Mouse (Mus musculus) E14TG2a.4 (cell line): ENCODE measurements around the gene Osbpl8.

ENCODE experiments used
- H3K27me3 ChIP-seq: 2 replicates; pipeline ENCODE4 v1.6.1; 2014; ENCODE audit warnings: low read length, control low read depth; ENCODE audit not compliant: insufficient read depth
- H3K36me3 ChIP-seq: 2 replicates; pipeline ENCODE4 v1.6.1; 2014; ENCODE audit warnings: low read length, control low read depth; ENCODE audit not compliant: insufficient read depth
- H3K4me1 ChIP-seq: replicated peaks from 2 replicates; pipeline ENCODE4 v1.6.1; 2014; ENCODE audit warnings: low read depth, low read length, control low read depth
- H3K4me3 ChIP-seq: replicated peaks from 2 replicates; pipeline ENCODE4 v1.5.1; 2014; ENCODE audit warnings: mild to moderate bottlenecking, low read length
- H3K9me3 ChIP-seq: 2 replicates; pipeline ENCODE4 v1.6.1; 2014; ENCODE audit warnings: low read length, control low read depth
- CTCF ChIP-seq: conservative IDR thresholded peaks from 2 replicates; pipeline ENCODE4 v1.5.1; 2014; ENCODE audit warnings: low read length
- NANOG ChIP-seq: IDR thresholded peaks from 2 replicates; pipeline ENCODE4 v1.6.1; 2014; ENCODE audit warnings: borderline replicate concordance, low read length, mixed read lengths
- POU5F1 ChIP-seq: IDR thresholded peaks from 2 replicates; pipeline ENCODE4 v1.6.1; 2014; ENCODE audit warnings: low read length, borderline replicate concordance

Gene Osbpl8

DNA sequence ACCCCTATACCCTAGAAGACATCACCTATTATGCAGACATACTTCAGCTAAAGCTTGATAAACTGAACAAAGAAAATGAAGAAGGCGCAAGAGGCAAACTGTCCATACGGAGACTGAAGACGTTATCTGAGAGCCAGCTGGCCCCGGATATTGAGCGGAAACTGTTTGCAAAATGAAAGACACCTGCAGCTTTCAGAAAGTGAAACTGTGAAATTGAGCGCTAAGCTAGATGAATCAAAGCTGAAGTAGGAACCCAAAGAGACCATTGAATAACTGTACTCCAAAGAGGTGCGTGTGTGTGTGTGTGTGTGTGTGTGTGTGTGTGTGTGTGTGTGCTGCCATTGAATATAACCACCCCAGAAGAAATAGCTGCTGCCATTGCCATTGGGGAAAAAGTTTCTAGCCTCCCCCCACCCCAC, 7.3 kb upstream of the Osbpl8 start:
- TF ChIP-seq NANOG = no peak
- no peak for TF ChIP-seq POU5F1
- no peak for TF ChIP-seq CTCF
- H3K36me3 ChIP-seq = no peaks in the 10 kb centered on the region
- peaks cover 24% of the 10 kb centered on the region for H3K27me3 ChIP-seq
- no peaks in the 10 kb centered on the region for H3K9me3 ChIP-seq
- H3K4me3 ChIP-seq = no peak overlapping the region
- H3K4me1 ChIP-seq = peaks cover 8% of the 10 kb centered on the region; the same call in 1 of the 2 replicates

DNA sequence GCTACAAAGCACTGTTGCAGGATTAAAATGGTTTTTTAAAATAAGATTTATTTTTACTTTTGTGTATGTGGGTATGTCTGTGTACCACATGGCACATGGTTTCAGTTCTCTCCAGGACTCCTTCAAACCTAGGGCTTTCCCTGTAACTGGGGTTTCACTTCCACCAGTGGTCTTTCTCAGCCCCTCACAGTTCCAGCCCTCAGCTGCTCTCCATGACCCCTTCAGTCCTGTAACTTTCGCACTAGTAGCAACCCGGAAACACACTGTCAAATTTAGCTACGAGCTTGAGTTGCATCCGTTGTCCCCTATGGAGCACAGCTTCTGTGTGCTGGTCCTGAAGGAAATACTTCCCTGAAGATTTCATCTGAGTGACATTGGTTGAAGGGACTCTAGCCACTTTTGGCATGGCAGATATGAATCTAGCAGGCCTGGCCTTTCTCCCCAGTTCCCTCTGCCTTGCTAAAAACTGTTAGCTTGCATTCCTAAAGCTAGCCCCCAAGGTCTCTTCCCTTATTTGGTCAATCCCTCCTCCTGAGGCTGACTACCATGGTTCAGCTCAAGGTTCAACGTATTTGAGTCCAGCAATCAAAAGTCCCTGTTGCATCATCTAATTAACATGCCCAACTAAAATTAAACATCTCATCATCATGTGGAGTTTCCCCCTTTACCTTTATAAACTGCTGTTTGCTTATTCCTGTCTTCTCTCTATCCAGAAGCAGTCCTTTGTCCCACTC, 4.6 kb upstream of the Osbpl8 start:
- H3K4me1 ChIP-seq = peaks cover 17% of the 10 kb centered on the region
- H3K27me3 ChIP-seq = peaks cover 18% of the 10 kb centered on the region
- no peak overlapping the region for H3K4me3 ChIP-seq
- H3K36me3 ChIP-seq = no peaks in the 10 kb centered on the region
- TF ChIP-seq CTCF = no peak
- TF ChIP-seq POU5F1 = no peak
- no peak for TF ChIP-seq NANOG
- H3K9me3 ChIP-seq = no peaks in the 10 kb centered on the region

DNA sequence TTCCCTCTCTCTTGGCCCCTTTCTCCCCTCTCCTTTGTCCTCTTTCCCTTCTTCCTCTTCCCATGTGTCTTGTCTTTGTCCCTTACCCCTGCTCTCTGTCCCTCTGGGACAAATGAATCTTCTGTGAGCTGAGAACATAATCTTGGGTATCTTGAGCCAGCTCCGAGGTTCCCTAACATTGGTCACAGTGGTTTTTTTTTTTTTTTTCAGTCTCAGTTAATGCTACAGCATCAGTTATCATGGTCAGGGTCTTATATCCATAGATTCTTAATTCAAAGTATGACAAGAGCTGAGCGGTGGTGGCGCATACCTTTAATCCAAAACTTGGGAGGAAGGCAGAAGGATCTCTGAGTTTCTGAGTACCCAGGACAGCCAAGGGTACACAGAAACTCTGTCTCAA, 4.0 kb upstream of the Osbpl8 start:
- TF ChIP-seq NANOG (no peak), CTCF (no peak), POU5F1 (no peak)
- H3K4me1 ChIP-seq = peaks cover 17% of the 10 kb centered on the region
- no peaks in the 10 kb centered on the region for H3K36me3 ChIP-seq
- H3K9me3 ChIP-seq = no peaks in the 10 kb centered on the region
- no peak overlapping the region for H3K4me3 ChIP-seq
- H3K27me3 ChIP-seq = peaks cover 15% of the 10 kb centered on the region

DNA sequence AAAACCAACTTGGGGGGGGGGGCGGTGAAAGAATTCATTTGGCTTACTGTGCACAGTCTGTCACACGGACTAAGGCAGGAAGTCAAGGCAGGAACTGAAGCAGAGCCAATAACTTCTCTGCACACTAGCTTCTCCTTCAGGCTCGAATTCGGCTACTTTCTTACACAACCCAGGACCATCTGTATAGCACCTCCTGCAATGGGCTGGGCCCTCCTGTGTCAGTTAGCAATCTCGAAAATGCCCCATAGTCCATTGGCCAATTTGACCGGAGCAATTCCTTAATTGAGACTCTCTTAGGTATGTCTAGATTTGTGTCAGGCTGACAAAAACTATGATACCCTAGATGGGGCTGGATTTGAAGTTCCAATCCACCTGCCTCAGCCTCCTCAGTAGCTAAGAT, 3.2 kb upstream of the Osbpl8 start:
- Histone ChIP-seq H3K36me3 (no peaks in the 10 kb centered on the region), H3K27me3 (peaks cover 12% of the 10 kb centered on the region), H3K4me3 (no peak overlapping the region), H3K4me1 (peaks cover 22% of the 10 kb centered on the region), H3K9me3 (no peaks in the 10 kb centered on the region)
- TF ChIP-seq NANOG (no peak), POU5F1 (no peak), CTCF (no peak)

DNA sequence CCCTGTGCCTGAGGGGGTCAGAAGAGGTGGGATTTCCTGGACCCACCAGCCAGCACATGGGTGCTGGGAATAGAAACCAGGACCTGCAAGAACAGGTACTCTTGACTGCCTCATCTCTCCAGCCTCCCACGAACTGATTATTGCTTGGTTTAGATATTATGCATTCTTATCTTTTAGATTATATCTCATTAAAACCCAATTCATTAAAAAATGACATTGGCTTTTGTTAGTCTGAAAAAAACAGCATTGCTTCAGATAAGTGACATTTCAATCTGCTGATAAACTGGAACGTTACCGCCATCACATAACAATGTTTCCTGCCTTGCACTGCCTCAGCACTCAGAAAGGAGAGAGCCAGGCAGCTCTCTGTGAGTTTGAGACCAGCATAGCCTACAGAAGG, 1.5 kb upstream of the Osbpl8 start:
- no peaks in the 10 kb centered on the region for H3K36me3 ChIP-seq
- no peaks in the 10 kb centered on the region for H3K9me3 ChIP-seq
- peaks cover 25% of the 10 kb centered on the region for H3K4me1 ChIP-seq
- peaks cover 7% of the 10 kb centered on the region for H3K27me3 ChIP-seq
- TF ChIP-seq POU5F1 = no peak
- no peak for TF ChIP-seq CTCF
- no peak for TF ChIP-seq NANOG
- no peak overlapping the region for H3K4me3 ChIP-seq

DNA sequence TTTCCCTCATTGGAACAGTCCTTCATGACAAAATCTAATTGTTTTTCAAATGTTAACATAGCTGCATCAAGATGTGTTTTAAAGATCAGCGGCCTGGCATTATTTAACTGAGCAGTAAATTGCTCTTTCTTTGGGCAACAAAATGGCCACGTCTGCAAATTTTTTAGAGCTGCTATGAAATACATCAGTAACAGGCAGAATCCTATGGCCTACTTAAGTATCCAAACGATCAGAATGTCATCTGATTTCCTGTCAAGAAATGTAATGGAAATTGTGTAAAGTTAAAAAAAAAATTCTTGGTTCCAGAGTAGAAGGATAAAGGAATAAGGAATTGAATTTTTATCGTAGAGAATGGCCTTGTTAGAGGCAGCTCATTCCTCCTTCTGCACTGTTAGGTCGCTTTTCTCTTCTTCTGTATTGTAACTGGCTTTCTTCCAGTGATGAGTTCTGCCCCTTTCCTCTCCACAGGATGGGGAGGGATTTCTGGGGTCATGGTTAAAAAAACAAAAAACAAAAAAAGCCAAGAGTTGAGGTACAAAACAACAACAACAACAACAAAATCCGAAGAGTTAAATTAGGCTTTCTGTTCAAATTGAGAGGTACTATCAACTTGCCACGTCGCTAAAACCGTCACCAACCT, 831 bp upstream of the Osbpl8 start:
- peaks cover 7% of the 10 kb centered on the region for H3K27me3 ChIP-seq
- no peaks in the 10 kb centered on the region for H3K9me3 ChIP-seq
- TF ChIP-seq CTCF = no peak
- no peak for TF ChIP-seq POU5F1
- TF ChIP-seq NANOG = no peak
- peaks cover 32% of the 10 kb centered on the region for H3K4me1 ChIP-seq
- H3K36me3 ChIP-seq = no peaks in the 10 kb centered on the region
- H3K4me3 ChIP-seq = peak overlapping the region; percentile 98

DNA sequence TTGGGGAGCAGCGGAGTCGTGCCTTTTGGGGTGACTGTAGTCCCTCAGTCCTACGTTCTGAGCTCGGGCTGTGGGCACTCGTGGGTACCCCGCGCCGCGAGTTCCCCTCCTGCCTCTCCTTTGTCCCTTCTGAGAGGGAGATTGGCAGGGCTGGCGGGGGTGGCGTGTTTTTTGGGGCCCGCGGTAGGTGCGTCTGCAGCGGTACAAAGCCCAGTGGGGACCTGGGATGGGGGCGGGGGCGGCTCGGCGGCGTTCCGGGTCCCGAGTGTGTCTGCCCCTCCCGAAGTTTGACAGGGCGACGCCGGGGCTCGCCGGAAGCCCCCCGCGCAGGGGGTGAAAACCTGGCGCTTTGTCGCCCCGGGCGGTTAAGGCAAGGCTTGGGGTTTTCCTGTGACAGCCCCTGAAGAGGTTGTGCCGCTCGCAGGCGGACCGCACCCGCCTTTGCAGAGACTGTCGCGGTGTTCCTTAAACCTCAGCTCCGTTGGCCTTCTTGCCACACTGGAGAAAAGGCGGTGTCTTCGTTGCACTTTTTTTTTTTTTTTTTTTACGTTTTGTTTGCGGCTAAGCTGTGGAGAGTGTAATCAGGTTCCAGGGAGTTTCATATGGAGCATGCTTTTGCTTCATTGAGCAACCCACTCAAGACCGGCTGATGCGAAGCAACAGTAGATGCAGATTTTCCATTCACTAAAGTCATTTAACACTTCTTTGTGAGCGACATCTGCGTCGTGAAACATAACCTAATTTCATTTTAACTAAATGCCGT, 848 bp downstream of the Osbpl8 start:
- no peak for TF ChIP-seq CTCF
- TF ChIP-seq NANOG = no peak
- no peak for TF ChIP-seq POU5F1
- no peaks in the 10 kb centered on the region for H3K9me3 ChIP-seq
- peaks cover 7% of the 10 kb centered on the region for H3K27me3 ChIP-seq

More for the DNA sequence above, 848 bp downstream of the Osbpl8 start:
- Histone ChIP-seq H3K36me3 (no peaks in the 10 kb centered on the region), H3K4me1 (peaks cover 36% of the 10 kb centered on the region), H3K4me3 (peak overlapping the region; percentile 98)
